Mouse (Mus musculus) regulatory T cell (primary cell): ENCODE results near the gene Vmn2r59.
"Not testable (repeated sequence)": the region's sequence is repeated elsewhere in the genome, so short reads cannot be mapped to it uniquely, and the experiment has no call there.

ENCODE experiments used
- in situ Hi-C: fragments of 300-600 bp; cut with MboI, MseI; formaldehyde crosslinking; loops from one replicate; pipeline ENCODE4 v1.15.1; 2025; ENCODE audit warnings: high pct_unique_total_duplicates

The Vmn2r59 gene

GRCm38 (mm10) chr7:42058923-42059322 lies at the start of gene Vmn2r59:
Gene Vmn2r59 (minus strand): TSS chr7:42059023.
- in situ Hi-C loops, result no loop called here

GRCm38 (mm10) chr7:42107470-42107869 lies 48.6 kb upstream of the Vmn2r59 start, which contains the start of gene Vmn2r60:
Gene Vmn2r60 (plus strand): TSS chr7:42107770.
- in situ Hi-C loops, result no loop called here

- in situ Hi-C loops, result not testable (repeated sequence)
These were observed 48.2 kb upstream of the Vmn2r59 start for GRCm38 (mm10) chr7:42107061-42107460.
